Mouse (Mus musculus): ENCODE measurements around the gene Mmachc.

GRCm38 (mm10) chr4:116708201-116708764, at the start of gene Mmachc, which contains the start of gene Ccdc163:
- TF ChIP-seq ZKSCAN1 (IDR thresholded peaks at IDR 0.05; ENCODE audit: borderline replicate concordance, low read depth, low read length) (no peak), SIN3A (IDR thresholded peaks at IDR 0.05; ENCODE audit: low read length) (peak; percentile 94), POLR2A (IDR thresholded peaks at IDR 0.05; ENCODE audit: low read depth, low read length) (peak; percentile 75), MAX (IDR thresholded peaks at IDR 0.05; ENCODE audit: low read length) (peak; percentile 93), SMC3 (IDR thresholded peaks at IDR 0.05; ENCODE audit: low read depth, low read length) (no peak)

All from CH12.LX (cell line).